9 mouse cellular contexts compared by ENCODE assay signal in the genomic region with DNA sequence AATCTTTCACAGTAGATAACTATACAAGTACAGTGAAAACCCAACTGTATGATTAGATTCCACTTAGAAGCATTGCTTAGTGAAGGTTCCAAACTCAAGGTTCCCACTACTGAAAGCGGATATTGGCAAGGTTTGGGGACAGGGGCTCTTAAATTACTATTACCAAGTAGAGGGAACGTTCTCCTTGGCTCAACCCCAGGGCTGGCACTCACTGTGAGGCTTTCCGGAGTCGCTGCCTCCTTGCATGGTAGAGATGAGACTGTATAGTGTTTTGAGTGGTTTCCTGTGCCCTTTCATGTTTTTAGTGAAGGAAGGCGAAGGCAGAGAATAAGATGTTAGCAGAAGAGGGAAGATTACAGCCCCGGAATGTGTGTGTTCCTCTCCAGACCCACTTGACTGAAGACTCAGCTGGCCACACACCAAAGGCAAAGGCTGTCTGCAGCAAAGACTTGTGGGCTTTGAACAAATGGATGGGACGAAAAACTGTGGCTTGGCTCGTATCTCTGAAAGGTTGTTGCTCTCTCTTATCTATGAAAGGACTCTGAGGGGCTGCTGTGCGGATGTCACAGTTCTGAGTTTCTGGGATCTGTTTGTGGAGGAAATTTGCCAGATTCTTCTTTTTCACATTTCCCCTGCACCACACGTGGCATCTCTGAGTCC. TPM values are rescaled to one million over a fixed set of nuclear protein-coding genes. Genes with fewer than 3 reads are reported as not detected.
"Had no signal": no experiment of that assay in that cellular context is flagged by ENCODE, and none has a peak within 500 bp of the region (broad histone marks: within the 10 kb centered on the region; RNA-seq: fewer than 3 reads in every experiment).

No protein-coding gene starts in this region.

- H3K9me3 ChIP-seq: limb, embryonic 10.5 days; liver, embryonic 13.5 days had no signal

- H3K4me3 ChIP-seq: left cerebral cortex, adult 2 months; limb, embryonic 10.5 days; liver, embryonic 13.5 days had no signal

- H3K4me2 ChIP-seq: liver, embryonic 13.5 days had no signal

- H3K36me3 ChIP-seq: limb, embryonic 10.5 days; liver, embryonic 13.5 days had no signal

- DNase-seq: kidney, adult 18-20 months; kidney, postnatal 25 days; liver, embryonic 13.5 days; liver, postnatal 0 days; lung, postnatal 36 days had no signal

- H3K9ac ChIP-seq: liver, embryonic 13.5 days; liver, postnatal 0 days had no signal

- H3K4me1 ChIP-seq: liver, embryonic 13.5 days had no signal

- ATAC-seq: liver, postnatal 0 days had no signal

- H3K27me3 ChIP-seq: liver, embryonic 13.5 days had no signal

- H3K27ac ChIP-seq: left cerebral cortex, adult 2 months; limb, embryonic 10.5 days; liver, embryonic 13.5 days; stomach, postnatal 0 days had no signal

RNA-seq across cellular contexts. Expression of gene Dok5, which starts 20.7 kb away (rescaled TPM):
- total RNA-seq: neutrophil, adult 5-6 weeks had no signal
